ENCODE assay signal across 9 mouse cellular contexts in the genomic region with DNA sequence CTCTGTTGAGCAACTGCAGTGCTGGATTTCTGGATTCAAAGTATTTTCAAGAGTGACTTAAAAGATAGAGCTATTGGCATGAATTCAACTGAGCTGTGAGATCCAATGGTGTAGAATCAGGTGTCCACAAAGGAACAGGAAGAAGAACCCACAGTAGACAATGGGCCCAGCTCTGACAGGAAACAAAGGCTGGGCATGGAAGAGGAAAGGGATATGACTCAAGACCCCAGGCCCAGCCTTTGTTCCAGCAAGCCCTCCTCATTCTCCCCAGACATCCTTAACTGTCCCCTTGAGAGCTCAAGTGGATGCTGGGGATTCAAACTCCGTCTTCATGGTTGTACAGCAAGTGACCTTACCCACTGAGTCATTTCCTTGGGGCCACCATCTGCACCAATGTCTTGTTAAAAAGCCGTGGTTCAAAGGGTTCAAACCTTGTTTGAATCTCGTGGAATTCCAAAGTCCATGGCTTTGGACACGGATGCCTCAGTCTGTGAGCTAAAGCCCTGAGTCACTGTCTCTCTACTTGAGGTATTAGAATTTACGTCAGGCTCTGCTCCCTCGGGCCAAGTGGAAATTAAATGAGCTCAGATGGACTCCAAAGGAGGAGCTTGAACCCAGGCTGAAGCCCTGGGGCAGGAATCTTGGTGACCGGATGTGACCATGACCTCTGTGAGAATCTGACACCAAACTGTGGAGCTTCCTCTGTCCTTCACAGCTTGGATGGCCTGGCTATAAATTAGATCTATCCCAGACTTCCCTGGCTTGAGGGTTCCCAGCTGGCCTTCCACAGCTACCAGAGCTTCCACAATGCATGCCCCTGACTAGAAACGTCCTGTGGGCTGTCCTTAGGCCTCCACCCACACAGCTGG. TPM values are rescaled to one million over a fixed set of nuclear protein-coding genes. Genes with fewer than 3 reads are reported as not detected.
DNase-seq lines count a peak whose midpoint lies in the region; ATAC-seq and TF ChIP-seq lines count a peak whose summit lies in the region.
"Had no signal": no experiment of that assay in that cellular context is flagged by ENCODE, and none has a peak within 500 bp of the region (broad histone marks: within the 10 kb centered on the region; RNA-seq: fewer than 3 reads in every experiment).

No protein-coding gene starts in this region.

- H3K4me1 ChIP-seq in liver, embryonic 14.5 days (replicated peaks; ENCODE audit: control insufficient read depth in 2 of 2, insufficient read depth in 2 of 2, low read length in 1 of 2): peaks cover 0 to 4% of the 10 kb centered on the region in 2 experiments; a peak in 1 of 4 replicates

- WGBS in liver, embryonic 14.5 days (ENCODE audit: insufficient replicate concordance): 29% methylated on average over 8 of the region's 8 CpGs

- TF ChIP-seq EP300 in liver, embryonic 14.5 days (IDR thresholded peaks at IDR 0.05; ENCODE audit: low read depth): no peak

- ATAC-seq in liver, embryonic 14.5 days (ENCODE audit: insufficient read depth): peak; percentile 21; the same call in 1 of the 2 replicates

- H3K4me2 ChIP-seq in liver, embryonic 14.5 days (ENCODE audit: low read depth): no peak overlapping the region

- no peaks in the 10 kb centered on the region for H3K9me3 ChIP-seq in liver, embryonic 14.5 days (ENCODE audit: control insufficient read depth, low read length)

- peak; percentile 28 for DNase-seq in embryo, embryonic 10 days (ENCODE audit: low spot score)
- no peak for DNase-seq in embryo, embryonic 9.5 days (ENCODE audit: extremely low spot score)
- DNase-seq in adrenal gland, postnatal 14 days: peak; percentile 85
- DNase-seq in heart, postnatal 10 days: peak; percentile 72 to 73
- DNase-seq in liver, embryonic 14.5 days (ENCODE audit: low read depth in 3 of 3, low spot score in 3 of 3): no peak
- DNase-seq in thymus, postnatal 4 days: no peak
- no peak for DNase-seq in frontal cortex, postnatal 10 days (ENCODE audit: low spot score in 2 of 2)
- no peak for DNase-seq in layer of hippocampus, adult 9-11 months
- DNase-seq: B cell, adult 2 months had no signal

- no peak overlapping the region for H3K27ac ChIP-seq in liver, embryonic 14.5 days

- no peak overlapping the region for H3K9ac ChIP-seq in liver, embryonic 14.5 days (replicated peaks)

- no peak overlapping the region for H3K4me3 ChIP-seq in liver, embryonic 14.5 days (ENCODE audit: insufficient read depth in 1 of 2, low read depth in 2 of 2, low read length in 2 of 2)

- no peaks in the 10 kb centered on the region for H3K27me3 ChIP-seq in liver, embryonic 14.5 days (ENCODE audit: control insufficient read depth, insufficient read depth, low read length)

- TF ChIP-seq CTCF in liver, embryonic 14.5 days (IDR thresholded peaks at IDR 0.05; ENCODE audit: low read depth): no peak

- H3K36me3 ChIP-seq in liver, embryonic 14.5 days (replicated peaks; ENCODE audit: control insufficient read depth, insufficient read depth, low read depth): no peaks in the 10 kb centered on the region

- intact Hi-C loops in heart, postnatal 10 days (cut with DNase I): no loop called here

RNA-seq across cellular contexts. Expression of a gene that starts 17.1 kb away (rescaled TPM):
- 2,357 and 2,456 TPM in 2 replicates for total RNA-seq in adrenal gland, postnatal 14 days (2021)
- total RNA-seq in heart, postnatal 10 days (2021): 1,000 to 10,000 TPM; 1,750 to 1,767 TPM
- 47.5 and 64.9 TPM in 2 replicates for polyA plus RNA-seq in liver, embryonic 14.5 days (2012; rRNA removed)
- polyA plus RNA-seq in liver, embryonic 14.5 days (2014; fragmentation: Nextera tagmentation; extraction: Ambion mirVana): 88.2 and 91.2 TPM in 2 replicates

RNA-seq across cellular contexts. Expression of a gene that starts 55.2 kb away (rescaled TPM):
- 255 and 290 TPM in 2 replicates for total RNA-seq in adrenal gland, postnatal 14 days (2021)
- total RNA-seq in heart, postnatal 10 days (2021): 100 to 1,000 TPM; 168 to 169 TPM
- 97.4 and 120 TPM in 2 replicates for polyA plus RNA-seq in liver, embryonic 14.5 days (2012; rRNA removed)
- 198 and 209 TPM in 2 replicates for polyA plus RNA-seq in liver, embryonic 14.5 days (2014; fragmentation: Nextera tagmentation; extraction: Ambion mirVana)

Comparison
In these comparisons a context has a peak if more than half of its experiments do, and no peak if none do; other contexts are left out.
1. DNase-seq: peak in embryo, embryonic 10 days (single experiment), adrenal gland, postnatal 14 days (single experiment) and heart, postnatal 10 days (2 of 2); none in embryo, embryonic 9.5 days (single experiment), liver, embryonic 14.5 days (0 of 3), thymus, postnatal 4 days (single experiment), frontal cortex, postnatal 10 days (0 of 2) and layer of hippocampus, adult 9-11 months (single experiment).